Mouse (Mus musculus) liver, postnatal 0 days (tissue): Measurements from ENCODE around the gene Shisa2.

Source experiments
- CTCF ChIP-seq: sonication (generic); IDR thresholded peaks from 2 replicates; pipeline ENCODE4 v1.5.1; 2016; ENCODE audit warnings: antibody characterized with exemption, low read depth
- EP300 ChIP-seq: IDR thresholded peaks from 2 replicates; pipeline ENCODE4 v1.6.1; 2016; ENCODE audit warnings: antibody characterized with exemption, low read depth, mild to moderate bottlenecking

DNA sequence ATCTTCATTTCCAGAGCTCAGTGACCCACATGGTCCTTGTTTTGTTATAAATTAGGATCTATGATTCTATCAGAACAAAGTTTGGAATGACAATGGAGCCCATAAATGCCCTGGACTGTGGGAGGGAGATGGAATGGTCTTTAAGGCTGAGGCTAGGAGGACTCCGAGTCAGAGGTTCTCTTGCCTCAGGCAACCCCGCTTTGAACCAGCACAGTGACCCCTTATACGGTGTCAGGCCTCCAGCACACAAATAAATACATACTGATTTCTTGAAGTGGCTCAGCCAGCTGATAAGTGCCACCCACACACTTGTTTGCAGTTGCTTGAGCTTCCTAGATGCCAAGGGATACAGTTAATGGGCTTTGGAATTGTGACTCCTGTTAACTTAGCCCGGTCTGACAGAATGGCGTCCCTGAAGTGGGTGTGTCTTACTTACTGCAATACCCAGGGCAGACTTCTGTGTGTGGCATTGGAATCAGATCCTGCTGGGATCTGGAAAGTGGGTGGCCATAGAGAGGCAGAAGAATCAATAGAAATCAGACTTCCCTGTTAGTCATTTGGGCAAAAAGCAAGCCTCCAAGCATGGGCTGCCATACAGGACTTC is 8.3 kb downstream of the Shisa2 start:
- no peak for TF ChIP-seq EP300
- TF ChIP-seq CTCF, result no peak
